Mouse (Mus musculus) kidney, adult 8-10 months (tissue): ENCODE data around the gene Lrrfip1.
A peak's percentile ranks its signal among the peaks of the same experiment; 100 is the strongest.

Experiments used
- DNase-seq, 2 experiments: peaks; one replicate each; pipeline ENCODE4 v3.0.0; 2022

Gene Lrrfip1

GRCm38 (mm10) chr1:91088027-91088426 lies 89.5 kb downstream of the Lrrfip1 start:
- DNase-seq = no peak

GRCm38 (mm10) chr1:91088941-91089340 lies 90.4 kb downstream of the Lrrfip1 start:
- peak; percentile 27 to 29 for DNase-seq

- no peak for DNase-seq
Observed at GRCm38 (mm10) chr1:91090456-91090855, 91.9 kb downstream of the Lrrfip1 start.

GRCm38 (mm10) chr1:91092451-91092850 lies 93.9 kb downstream of the Lrrfip1 start:
- no peak for DNase-seq

- DNase-seq = no peak
Observed at GRCm38 (mm10) chr1:91093296-91093695, 94.8 kb downstream of the Lrrfip1 start.

GRCm38 (mm10) chr1:91094001-91094400 lies 95.5 kb downstream of the Lrrfip1 start:
- DNase-seq = no peak

- DNase-seq = no peak
Observed at GRCm38 (mm10) chr1:91095258-91095657, 96.7 kb downstream of the Lrrfip1 start.

GRCm38 (mm10) chr1:91095853-91096252 lies 97.3 kb downstream of the Lrrfip1 start:
- no peak for DNase-seq

GRCm38 (mm10) chr1:91096490-91096889 lies 98.0 kb downstream of the Lrrfip1 start:
- DNase-seq = no peak

- no peak for DNase-seq
Observed at GRCm38 (mm10) chr1:91097283-91097834, 98.8 kb downstream of the Lrrfip1 start.

GRCm38 (mm10) chr1:91098887-91099286 lies 100.3 kb downstream of the Lrrfip1 start:
- peak; percentile 50 to 75 for DNase-seq

GRCm38 (mm10) chr1:91101709-91102440 lies 103.3 kb downstream of the Lrrfip1 start:
- peak in 1 of 2 experiments; percentile 37 for DNase-seq

- no peak for DNase-seq
Observed at GRCm38 (mm10) chr1:91103366-91103983, 104.9 kb downstream of the Lrrfip1 start.

- DNase-seq = no peak
Observed at GRCm38 (mm10) chr1:91107548-91107947, 109.0 kb downstream of the Lrrfip1 start.

- no peak for DNase-seq
Observed at GRCm38 (mm10) chr1:91109302-91109701, 110.8 kb downstream of the Lrrfip1 start.

GRCm38 (mm10) chr1:91112171-91112570 lies 113.6 kb downstream of the Lrrfip1 start:
- DNase-seq = no peak

GRCm38 (mm10) chr1:91112606-91113005 lies 114.1 kb downstream of the Lrrfip1 start:
- no peak for DNase-seq

GRCm38 (mm10) chr1:91122121-91122520 lies 123.6 kb downstream of the Lrrfip1 start:
- DNase-seq = no peak

- DNase-seq = no peak
Observed at GRCm38 (mm10) chr1:91123004-91123403, 124.5 kb downstream of the Lrrfip1 start.

GRCm38 (mm10) chr1:91123466-91123865 lies 124.9 kb downstream of the Lrrfip1 start:
- DNase-seq = no peak

- no peak for DNase-seq
Observed at GRCm38 (mm10) chr1:91128849-91129248, 130.3 kb downstream of the Lrrfip1 start.

GRCm38 (mm10) chr1:91137036-91137435 lies 138.5 kb downstream of the Lrrfip1 start:
- DNase-seq = no peak

- DNase-seq = no peak
Observed at GRCm38 (mm10) chr1:91144813-91145212, 146.3 kb downstream of the Lrrfip1 start, which contains the start of gene Rbm44. TSS of gene Rbm44 (plus strand) at chr1:91145089.

- DNase-seq = no peak
Observed at GRCm38 (mm10) chr1:91151509-91151908, 153.0 kb downstream of the Lrrfip1 start.
